Mouse (Mus musculus) kidney, adult 11 months (tissue): ENCODE results near the gene Cyp26b1.

ENCODE experiments used
- DNase-seq: peaks from one replicate; pipeline ENCODE4 v3.0.0; 2022

Gene Cyp26b1

GRCm38 (mm10) chr6:84587471-84588101 lies 6.1 kb downstream of the Cyp26b1 start:
- peak; percentile 4 for DNase-seq

GRCm38 (mm10) chr6:84586551-84587200 lies 7.0 kb downstream of the Cyp26b1 start:
- no peak for DNase-seq

- no peak for DNase-seq
These were observed 7.9 kb downstream of the Cyp26b1 start for GRCm38 (mm10) chr6:84585686-84586300.

GRCm38 (mm10) chr6:84584783-84585685 lies 8.7 kb downstream of the Cyp26b1 start:
- no peak for DNase-seq

GRCm38 (mm10) chr6:84583841-84584782 lies 9.6 kb downstream of the Cyp26b1 start:
- no peak for DNase-seq

GRCm38 (mm10) chr6:84583371-84583770 lies 10.3 kb downstream of the Cyp26b1 start:
- DNase-seq, result peak; percentile 68

- no peak for DNase-seq
These were observed 10.9 kb downstream of the Cyp26b1 start for GRCm38 (mm10) chr6:84582826-84583225.

GRCm38 (mm10) chr6:84581833-84582445 lies 11.8 kb downstream of the Cyp26b1 start:
- no peak for DNase-seq

- no peak for DNase-seq
These were observed 12.5 kb downstream of the Cyp26b1 start for GRCm38 (mm10) chr6:84580979-84581832.

- no peak for DNase-seq
These were observed 14.2 kb downstream of the Cyp26b1 start for GRCm38 (mm10) chr6:84579508-84579907.

- DNase-seq, result no peak
These were observed 14.8 kb downstream of the Cyp26b1 start for GRCm38 (mm10) chr6:84578928-84579327.

GRCm38 (mm10) chr6:84577898-84578297 lies 15.8 kb downstream of the Cyp26b1 start:
- no peak for DNase-seq

- DNase-seq, result no peak
These were observed 19.6 kb downstream of the Cyp26b1 start for GRCm38 (mm10) chr6:84573905-84574660.

- DNase-seq, result no peak
These were observed 23.7 kb downstream of the Cyp26b1 start for GRCm38 (mm10) chr6:84570039-84570438.

- no peak for DNase-seq
These were observed 24.1 kb downstream of the Cyp26b1 start for GRCm38 (mm10) chr6:84569590-84569989.

- DNase-seq, result no peak
These were observed 24.8 kb downstream of the Cyp26b1 start for GRCm38 (mm10) chr6:84568880-84569279.

GRCm38 (mm10) chr6:84567696-84568095 lies 26.0 kb downstream of the Cyp26b1 start:
- DNase-seq, result no peak

GRCm38 (mm10) chr6:84566825-84567224 lies 26.9 kb downstream of the Cyp26b1 start:
- no peak for DNase-seq

GRCm38 (mm10) chr6:84565245-84565644 lies 28.5 kb downstream of the Cyp26b1 start:
- DNase-seq, result no peak

GRCm38 (mm10) chr6:84562948-84563347 lies 30.8 kb downstream of the Cyp26b1 start:
- DNase-seq, result no peak
